Mouse (Mus musculus) kidney, adult 10 weeks (tissue): Measurements from ENCODE around the gene Fam151b. TPM values are rescaled to one million over a fixed set of nuclear protein-coding genes. Genes with fewer than 3 reads are reported as not detected.

Experiments
- polyA plus RNA-seq: library from polyadenylated mRNA; stranded (reverse); fragments of 350-450 nt; fragmentation: Illumina TruSeq; extraction: RNeasy Lipid Tissue Mini Kit (QIAGEN cat#74804); gene quantifications from one replicate; pipeline ENCODE4 v1.2.3, GENCODE M21; 2014; ENCODE audit warnings: low read depth, low replicate concordance

Gene Fam151b
- polyA plus RNA-seq = 19.6 TPM

GRCm38 (mm10) chr13:92483852-92484463 lies at the start of gene Fam151b:
Fam151b (minus strand) TSS chr13:92484015.

DNA sequence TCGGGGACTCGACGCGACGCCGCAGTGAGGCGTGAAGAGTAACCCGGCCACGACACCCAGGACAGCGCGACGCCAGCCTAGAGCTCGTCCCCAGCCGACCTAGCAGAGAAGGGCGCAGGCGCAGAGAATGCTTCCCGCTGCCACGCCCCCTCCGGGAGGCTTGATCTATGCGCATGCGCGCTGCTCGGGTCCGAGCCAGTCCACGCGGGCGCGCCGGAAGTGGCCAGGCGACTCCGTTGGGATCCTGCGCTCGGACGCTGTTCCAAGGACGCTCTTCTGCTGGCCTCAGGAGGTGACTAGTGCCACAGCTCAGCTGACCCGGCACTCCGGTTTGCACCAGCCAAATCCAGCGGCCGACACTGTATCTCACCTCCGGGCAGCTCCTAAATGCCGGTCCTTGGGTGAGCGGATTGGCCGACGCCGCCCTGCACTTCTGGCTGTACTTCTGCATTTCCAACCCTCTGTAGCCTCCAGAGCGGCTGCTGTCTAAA lies 47.0 kb upstream of the Fam151b start, which contains the start of gene Zfyve16:
Gene Zfyve16 (minus strand): TSS at position 148 of the 491 bp plus-strand sequence.

DNA sequence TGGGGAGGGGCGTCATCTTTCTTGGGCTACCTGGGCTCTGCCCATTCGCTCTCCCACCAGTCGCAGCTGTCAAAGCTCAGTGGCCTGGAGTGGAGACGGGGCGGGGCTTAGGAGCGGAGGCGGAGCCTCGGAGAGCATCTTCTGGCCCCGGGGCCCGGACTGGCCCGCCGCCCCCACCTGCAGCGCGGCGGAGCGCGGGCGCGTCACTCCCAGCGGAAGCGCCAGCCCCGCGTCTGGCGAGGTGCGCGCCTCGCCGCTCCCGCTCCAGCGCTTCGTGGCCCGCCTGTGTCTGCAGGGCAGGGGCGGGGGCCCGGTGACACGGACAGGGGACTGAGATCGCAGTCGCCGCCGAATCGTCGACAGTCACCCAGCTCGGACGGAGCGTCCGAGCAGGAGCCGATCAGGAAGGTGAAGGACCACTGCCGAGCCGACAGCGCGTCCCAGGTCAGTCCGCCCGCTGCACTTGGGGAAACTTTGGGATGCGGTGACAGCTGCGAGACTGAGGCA lies 58.0 kb downstream of the Fam151b start, which contains the start of gene Ankrd34b:
Gene Ankrd34b (plus strand): TSS at position 139 of the 507 bp plus-strand sequence.

Other genes starting within 250 kb of the Fam151b start
- gene Gm20379, start 178.0 kb downstream of the Fam151b start, polyA plus RNA-seq = not detected
- 66.0 TPM for gene Dhfr, start 129.3 kb downstream of the Fam151b start, polyA plus RNA-seq
- gene Msh3, start 129.0 kb downstream of the Fam151b start, polyA plus RNA-seq = 38.7 TPM
- 1.5 TPM for gene Ankrd34b, start 58.1 kb downstream of the Fam151b start, polyA plus RNA-seq
- 48.1 TPM for gene Zfyve16, start 46.9 kb upstream of the Fam151b start, polyA plus RNA-seq
- gene Spz1, start 92.2 kb upstream of the Fam151b start, polyA plus RNA-seq = not detected
- 14.9 TPM for gene Serinc5, start 127.1 kb upstream of the Fam151b start, polyA plus RNA-seq